Mouse (Mus musculus): ENCODE measurements around the gene H2afx. TPM values are rescaled to one million over a fixed set of nuclear protein-coding genes. Genes with fewer than 3 reads are reported as not detected.

Gene H2afx
- polyA plus RNA-seq (2021; fragmentation: Nextera tagmentation), result 41.4 and 74.1 TPM in 2 replicates
- long read RNA-seq, experiment 1, transcript H2afx-201 (1 exons, 1,384 nt), result major isoform, 167 of 167 reads
- long read RNA-seq, experiment 1, partial matches to known transcripts, result 0 of 167 reads
- long read RNA-seq, experiment 1, other reads (novel, unspliced or antisense), result 0 of 167 reads
- long read RNA-seq, experiment 2, transcript H2afx-201 (1 exons, 1,384 nt), result major isoform, 58 of 58 reads
- long read RNA-seq, experiment 2, partial matches to known transcripts, result 0 of 58 reads
- long read RNA-seq, experiment 2, other reads (novel, unspliced or antisense), result 0 of 58 reads

DNA sequence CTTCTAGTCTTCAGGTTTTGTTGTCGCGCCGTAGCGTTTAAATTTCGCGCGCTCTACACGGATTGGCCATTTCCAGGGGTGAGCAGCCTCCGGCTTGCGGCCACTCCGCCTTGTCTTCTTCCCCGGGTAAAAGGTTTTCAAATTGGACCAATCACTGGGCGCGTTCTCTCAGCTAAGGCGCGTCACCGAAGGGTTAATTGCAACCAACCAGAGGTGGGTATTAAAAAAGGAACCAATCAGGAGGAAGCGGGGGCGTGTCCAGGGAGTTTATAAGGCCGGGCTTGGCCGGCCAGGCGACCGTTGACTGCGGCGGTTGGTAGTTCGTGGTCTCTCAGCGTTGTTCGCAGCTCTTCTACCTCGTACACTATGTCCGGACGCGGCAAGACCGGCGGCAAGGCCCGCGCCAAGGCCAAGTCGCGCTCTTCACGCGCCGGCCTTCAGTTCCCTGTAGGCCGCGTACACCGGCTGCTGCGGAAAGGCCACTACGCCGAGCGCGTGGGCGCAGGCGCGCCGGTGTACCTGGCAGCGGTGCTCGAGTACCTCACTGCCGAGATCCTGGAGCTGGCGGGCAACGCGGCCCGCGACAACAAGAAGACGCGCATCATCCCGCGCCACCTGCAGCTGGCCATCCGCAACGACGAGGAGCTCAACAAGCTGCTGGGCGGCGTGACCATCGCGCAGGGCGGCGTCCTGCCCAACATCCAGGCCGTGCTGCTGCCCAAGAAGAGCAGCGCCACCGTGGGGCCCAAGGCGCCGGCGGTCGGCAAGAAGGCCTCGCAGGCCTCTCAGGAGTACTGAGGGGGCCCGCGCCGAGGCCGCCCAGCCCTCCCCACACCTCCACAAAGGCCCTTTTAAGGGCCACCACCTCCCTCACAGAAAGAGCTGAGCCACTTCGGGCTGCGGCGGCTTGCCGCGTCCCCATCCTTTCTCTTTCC, at the start of gene H2afx:
H2afx (plus strand) TSS at position 299 of the 935 bp plus-strand sequence.

DNA sequence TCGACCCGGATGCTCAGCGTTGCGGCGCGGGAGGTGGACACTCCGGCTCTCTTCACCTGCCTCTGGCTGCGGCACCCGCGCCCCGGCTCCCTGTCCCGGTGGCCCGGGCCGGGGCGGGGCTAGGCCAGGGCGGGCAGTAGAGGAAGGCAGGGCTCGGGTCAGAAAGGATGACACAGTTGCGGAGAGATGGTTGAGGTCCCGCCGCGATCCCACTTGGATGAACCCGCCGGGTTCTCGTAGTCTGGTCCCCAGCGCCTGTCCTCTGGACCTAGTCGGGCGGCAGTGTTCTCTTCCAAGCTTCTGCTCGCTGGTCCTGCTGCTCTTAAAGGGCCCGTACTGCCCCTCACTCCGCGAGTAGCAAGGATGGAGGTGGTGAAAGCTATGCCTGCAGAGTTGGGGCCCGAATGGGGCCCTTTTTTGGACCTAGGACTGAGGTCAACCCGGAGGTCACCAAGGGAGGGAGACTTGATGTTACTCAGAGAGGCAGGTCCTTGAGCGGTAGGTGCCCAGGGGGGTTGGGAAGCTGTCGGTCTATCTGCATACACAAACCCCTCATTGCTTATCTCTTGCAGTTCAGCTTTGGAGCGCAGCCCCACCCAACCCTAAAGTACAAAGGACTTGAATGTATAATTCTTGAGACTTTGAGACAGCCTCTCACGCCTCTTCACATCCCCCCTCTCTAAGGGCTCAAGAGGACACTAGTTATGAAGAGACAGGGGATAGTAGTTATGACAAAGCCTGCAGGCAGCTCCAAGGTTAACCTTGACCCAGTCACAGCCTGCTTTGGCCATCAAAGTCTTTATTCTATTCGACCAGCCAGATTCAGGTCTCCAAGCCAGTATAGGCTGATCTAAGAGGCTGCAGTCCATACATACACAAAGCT, 46.2 kb upstream of the H2afx start, which contains the start of gene Abcg4:
Abcg4 (minus strand) TSS at position 540 of the 883 bp plus-strand sequence.

DNA sequence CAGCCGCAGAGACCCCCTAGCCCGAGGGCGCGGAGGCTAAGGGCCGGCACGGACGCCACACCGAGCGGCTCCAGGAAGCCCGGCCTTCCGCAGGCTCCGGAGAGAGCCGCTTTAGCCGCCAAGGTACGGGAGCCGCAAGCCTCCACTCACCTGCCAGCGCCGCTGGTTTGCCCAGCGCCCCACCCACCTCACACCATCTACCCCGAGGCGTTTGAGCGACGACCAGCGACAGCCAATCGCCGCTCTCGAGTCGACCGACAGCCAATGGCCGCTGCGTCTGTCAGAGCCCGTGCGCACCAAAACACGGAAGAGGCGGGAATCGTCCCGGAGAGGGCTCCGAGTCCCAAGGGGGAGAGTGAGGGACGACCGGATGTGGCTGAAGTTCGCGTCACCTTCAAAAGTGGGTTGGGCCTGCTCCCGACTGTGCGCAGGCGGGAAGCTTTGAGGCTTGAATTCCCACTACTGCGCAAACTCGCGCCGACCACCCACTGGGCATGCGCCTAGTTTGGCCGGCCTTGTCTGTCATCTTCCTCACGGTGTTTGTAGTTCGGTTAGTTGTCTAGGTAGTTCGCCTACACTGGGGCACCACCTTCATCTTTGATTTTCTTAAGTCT, 28.9 kb upstream of the H2afx start, which contains the start of gene Hinfp:
Hinfp (minus strand) TSS at position 206 of the 614 bp plus-strand sequence.

GRCm38 (mm10) chr9:44319887-44320798, 14.4 kb upstream of the H2afx start, which contains the start of gene C2cd2l:
TSS of gene C2cd2l (minus strand) at chr9:44320285.

GRCm38 (mm10) chr9:44325768-44326370, 8.6 kb upstream of the H2afx start, which contains the start of gene Dpagt1:
TSS of gene Dpagt1 (plus strand) at chr9:44326019.

DNA sequence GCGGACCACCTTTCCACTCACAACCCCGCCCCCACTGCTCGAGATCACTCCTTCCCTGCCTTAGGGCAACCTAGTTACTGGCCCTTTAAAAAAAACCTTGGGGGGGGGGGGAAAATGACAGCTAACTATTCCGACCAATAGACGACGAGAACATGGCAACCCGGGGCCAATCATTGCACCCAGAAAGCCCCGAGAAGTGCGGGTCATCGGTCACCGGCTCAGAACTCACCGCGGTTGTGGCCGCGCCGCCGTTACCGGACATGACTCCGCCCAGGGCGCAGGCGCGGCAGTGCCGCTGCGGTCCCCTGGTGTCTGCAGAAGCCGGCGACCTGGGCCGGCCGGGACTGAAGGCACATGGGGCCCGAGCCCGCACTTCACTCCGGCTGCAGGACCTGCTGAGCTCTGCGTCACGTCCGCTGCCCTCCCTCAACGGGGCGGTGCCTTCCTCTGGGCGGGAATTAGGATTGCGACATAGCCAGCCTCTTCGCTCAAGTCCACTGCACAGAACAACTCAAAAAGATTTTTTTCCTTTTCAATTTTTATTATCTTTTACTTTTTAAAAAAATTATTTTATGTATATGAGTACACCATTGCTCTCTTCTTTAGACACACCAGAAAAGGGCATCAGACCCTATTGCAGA, 9.4 kb downstream of the H2afx start, which contains the start of gene Hmbs:
Hmbs (minus strand) TSS at position 448 of the 641 bp plus-strand sequence.

DNA sequence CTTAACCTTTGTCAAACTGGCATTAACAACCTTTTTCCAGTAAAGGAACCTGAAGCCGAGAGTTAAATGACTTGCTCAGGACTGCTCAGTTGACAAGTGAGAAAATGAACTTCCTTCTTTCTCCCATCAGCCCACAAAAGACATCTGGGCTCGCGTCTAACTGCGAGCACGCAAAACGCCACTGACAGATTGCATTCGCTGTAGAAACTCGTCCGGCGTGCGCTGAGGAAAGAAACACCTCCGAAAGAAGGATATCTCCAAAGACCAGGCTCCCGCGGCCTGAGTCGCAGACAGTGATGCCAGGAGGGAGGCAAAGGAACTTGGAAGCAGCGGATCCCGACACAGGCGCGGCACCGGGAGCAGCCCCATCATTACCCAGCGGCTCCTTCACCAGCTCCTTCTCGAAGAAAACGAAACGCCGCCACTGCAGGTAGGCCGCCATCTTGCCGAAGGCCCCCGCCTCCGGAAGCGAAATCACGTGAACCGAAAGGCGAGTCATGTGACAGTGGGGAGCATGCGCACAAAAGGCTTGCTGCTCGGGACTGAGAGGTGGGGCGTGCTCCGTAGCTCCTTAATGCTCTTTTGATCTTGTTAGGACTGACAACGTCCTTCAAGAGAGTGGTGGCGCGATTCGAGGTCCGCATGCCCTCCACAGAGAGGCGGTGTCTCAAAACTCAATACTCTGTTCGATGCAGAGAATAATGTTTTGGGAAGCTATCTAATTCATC, 26.9 kb downstream of the H2afx start, which contains the start of gene Vps11:
Vps11 (minus strand) TSS at position 481 of the 728 bp plus-strand sequence.

GRCm38 (mm10) chr9:44379054-44379834, 44.8 kb downstream of the H2afx start, which contains the start of gene Hyou1:
TSS of gene Hyou1 (plus strand) at chr9:44379490.

Other genes with a start within 250 kb of the H2afx start
- 0.04 and 0.09 TPM in 2 replicates for gene Mfrp, start 233.0 kb upstream of the H2afx start, polyA plus RNA-seq (2021; fragmentation: Nextera tagmentation)
- 25.1 and 31.8 TPM in 2 replicates for gene C1qtnf5, start 227.4 kb upstream of the H2afx start, polyA plus RNA-seq (2021; fragmentation: Nextera tagmentation)
- gene Gm49380, start 221.2 kb upstream of the H2afx start, polyA plus RNA-seq (2021; fragmentation: Nextera tagmentation), result 0.18 and 0.23 TPM in 2 replicates
- gene Rnf26, start 221.2 kb upstream of the H2afx start, polyA plus RNA-seq (2021; fragmentation: Nextera tagmentation), result 9.9 and 25.8 TPM in 2 replicates
- gene Mcam, start 200.2 kb upstream of the H2afx start, polyA plus RNA-seq (2021; fragmentation: Nextera tagmentation), result 3.0 and 4.2 TPM in 2 replicates
- 8.2 and 8.3 TPM in 2 replicates for gene Cbl, start 100.6 kb upstream of the H2afx start, polyA plus RNA-seq (2021; fragmentation: Nextera tagmentation)
- 5.5 and 6.3 TPM in 2 replicates for gene Ccdc153, start 94.0 kb upstream of the H2afx start, polyA plus RNA-seq (2021; fragmentation: Nextera tagmentation)
- 0.29 and 0.55 TPM in 2 replicates for gene Pdzd3, start 83.2 kb upstream of the H2afx start, polyA plus RNA-seq (2021; fragmentation: Nextera tagmentation)
- gene Nlrx1, start 66.1 kb upstream of the H2afx start, polyA plus RNA-seq (2021; fragmentation: Nextera tagmentation), result 3.7 and 6.2 TPM in 2 replicates
- gene Abcg4, start 46.1 kb upstream of the H2afx start, polyA plus RNA-seq (2021; fragmentation: Nextera tagmentation), result 16.5 and 27.8 TPM in 2 replicates
- gene Hinfp, start 29.0 kb upstream of the H2afx start, polyA plus RNA-seq (2021; fragmentation: Nextera tagmentation), result 3.3 and 4.6 TPM in 2 replicates
- gene C2cd2l, start 14.4 kb upstream of the H2afx start, polyA plus RNA-seq (2021; fragmentation: Nextera tagmentation), result 18.2 and 67.4 TPM in 2 replicates
- 8.7 and 14.8 TPM in 2 replicates for gene Dpagt1, start 8.7 kb upstream of the H2afx start, polyA plus RNA-seq (2021; fragmentation: Nextera tagmentation)
- 26.9 and 35.2 TPM in 2 replicates for gene Hmbs, start 9.5 kb downstream of the H2afx start, polyA plus RNA-seq (2021; fragmentation: Nextera tagmentation)
- 40.5 and 45.1 TPM in 2 replicates for gene Vps11, start 27.0 kb downstream of the H2afx start, polyA plus RNA-seq (2021; fragmentation: Nextera tagmentation)
- 15.2 and 19.6 TPM in 2 replicates for gene Hyou1, start 44.8 kb downstream of the H2afx start, polyA plus RNA-seq (2021; fragmentation: Nextera tagmentation)
- 21.9 and 23.6 TPM in 2 replicates for gene Slc37a4, start 62.2 kb downstream of the H2afx start, polyA plus RNA-seq (2021; fragmentation: Nextera tagmentation)
- gene Rps25, start 72.4 kb downstream of the H2afx start, polyA plus RNA-seq (2021; fragmentation: Nextera tagmentation), result 1,852 and 1,982 TPM in 2 replicates
- 159 and 195 TPM in 2 replicates for gene Trappc4, start 72.9 kb downstream of the H2afx start, polyA plus RNA-seq (2021; fragmentation: Nextera tagmentation)
- gene Ccdc84, start 83.9 kb downstream of the H2afx start, polyA plus RNA-seq (2021; fragmentation: Nextera tagmentation), result 5.6 and 7.5 TPM in 2 replicates
- gene Foxr1, start 106.4 kb downstream of the H2afx start, polyA plus RNA-seq (2021; fragmentation: Nextera tagmentation), result not detected in 2 replicates
- gene Upk2, start 120.3 kb downstream of the H2afx start, polyA plus RNA-seq (2021; fragmentation: Nextera tagmentation), result not detected in 2 replicates
- gene Bcl9l, start 148.1 kb downstream of the H2afx start, polyA plus RNA-seq (2021; fragmentation: Nextera tagmentation), result 3.7 and 5.7 TPM in 2 replicates
- not detected in 2 replicates for gene Cxcr5, start 227.2 kb downstream of the H2afx start, polyA plus RNA-seq (2021; fragmentation: Nextera tagmentation)